Mouse (Mus musculus) liver, embryonic 14.5 days (tissue): ENCODE data around the gene Adgrl3.

Source experiments
- CTCF ChIP-seq: IDR thresholded peaks from 2 replicates; pipeline ENCODE4 v1.5.1; 2016; ENCODE audit warnings: antibody characterized with exemption, low read depth, control low read depth
- EP300 ChIP-seq: IDR thresholded peaks from 2 replicates; pipeline ENCODE4 v1.6.1; 2016; ENCODE audit warnings: antibody characterized with exemption, low read depth

DNA sequence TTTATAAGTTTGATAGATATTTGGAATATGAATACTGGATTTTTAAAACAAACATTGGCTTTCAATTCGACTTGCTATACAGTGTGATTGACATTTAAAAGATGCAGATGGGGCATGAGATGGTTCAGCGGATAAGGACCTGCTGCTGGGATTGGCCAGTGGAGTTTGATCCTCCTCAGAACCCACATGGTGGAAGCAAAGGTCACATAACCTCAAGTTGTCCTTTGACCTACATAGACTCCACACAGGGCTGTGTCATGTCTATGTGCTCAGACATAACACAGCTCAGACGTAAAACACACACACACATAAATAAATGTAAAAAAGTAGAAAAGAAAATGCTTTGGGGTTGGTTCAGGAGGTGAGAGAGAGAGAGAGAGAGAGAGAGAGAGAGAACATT, 397.4 kb downstream of the Adgrl3 start:
- TF ChIP-seq EP300 = no peak
- no peak for TF ChIP-seq CTCF
